Mouse (Mus musculus): ENCODE data around the gene Ralb. TPM values are rescaled to one million over a fixed set of nuclear protein-coding genes. Genes with fewer than 3 reads are reported as not detected.
A peak's percentile ranks its signal among the peaks of the same experiment; 100 is the strongest.

Gene Ralb
- polyA plus RNA-seq, 1 experiment = 54.6 TPM

DNA sequence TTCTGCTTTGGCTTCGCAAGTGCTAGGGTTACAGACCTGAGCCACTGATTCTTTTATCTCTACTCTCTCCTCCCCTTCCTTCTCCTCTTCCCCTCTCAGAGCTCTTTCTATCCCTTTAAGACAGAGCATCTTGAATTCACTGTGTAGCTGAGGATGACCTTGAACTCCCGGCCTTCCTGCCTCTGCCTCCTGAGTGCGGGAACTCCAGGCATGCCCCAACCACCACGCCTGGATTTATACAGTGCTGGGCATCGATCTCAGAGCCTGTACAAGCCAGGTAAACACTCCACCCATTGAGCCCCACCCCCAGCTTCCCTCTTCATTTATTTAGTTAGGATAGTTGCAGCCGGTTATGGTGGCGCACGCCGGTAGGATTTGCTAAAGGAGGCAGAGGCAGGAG is 61.7 kb downstream of the Ralb start:
- Histone ChIP-seq H3K27ac (ENCODE audit: insufficient read depth, low read depth, low read length) (no peak overlapping the region), H3K36me3 (ENCODE audit: control insufficient read depth, insufficient read depth, low read length) (no peaks in the 10 kb centered on the region), H3K4me1 (ENCODE audit: control insufficient read depth, insufficient read depth, low read length) (no peaks in the 10 kb centered on the region), H3K27me3 (replicated peaks; ENCODE audit: control insufficient read depth, insufficient read depth, low read length) (no peaks in the 10 kb centered on the region), H3K4me3 (ENCODE audit: insufficient read depth, low read depth, low read length) (no peak overlapping the region)
- WGBS = 89% methylated on average over 9 of the region's 9 CpGs
- no peak for TF ChIP-seq CTCF (conservative IDR thresholded peaks at IDR 0.05; ENCODE audit: insufficient read depth, insufficient read length, low read depth, low read length)
- TF ChIP-seq POLR2A (IDR thresholded peaks at IDR 0.05; ENCODE audit: low read depth, low read length) = no peak
- no peak for DNase-seq

- no peaks in the 10 kb centered on the region for H3K36me3 ChIP-seq (ENCODE audit: control insufficient read depth, insufficient read depth, low read length)
- no peak for DNase-seq
- no peaks in the 10 kb centered on the region for H3K27me3 ChIP-seq (replicated peaks; ENCODE audit: control insufficient read depth, insufficient read depth, low read length)
- H3K4me1 ChIP-seq (ENCODE audit: control insufficient read depth, insufficient read depth, low read length) = no peaks in the 10 kb centered on the region
- TF ChIP-seq POLR2A (IDR thresholded peaks at IDR 0.05; ENCODE audit: low read depth, low read length) (no peak), CTCF (conservative IDR thresholded peaks at IDR 0.05; ENCODE audit: insufficient read depth, insufficient read length, low read depth, low read length) (no peak)
- no peak overlapping the region for H3K4me3 ChIP-seq (ENCODE audit: insufficient read depth, low read depth, low read length)
- no peak overlapping the region for H3K27ac ChIP-seq (ENCODE audit: insufficient read depth, low read depth, low read length)
- WGBS = 92% methylated on average over 9 of the region's 9 CpGs
Measured at GRCm38 (mm10) chr1:119438105-119438637, 66.4 kb downstream of the Ralb start.

- no peaks in the 10 kb centered on the region for H3K4me1 ChIP-seq (ENCODE audit: control insufficient read depth, insufficient read depth, low read length)
- no peak overlapping the region for H3K27ac ChIP-seq (ENCODE audit: insufficient read depth, low read depth, low read length)
- TF ChIP-seq POLR2A (IDR thresholded peaks at IDR 0.05; ENCODE audit: low read depth, low read length) (no peak), CTCF (conservative IDR thresholded peaks at IDR 0.05; ENCODE audit: insufficient read depth, insufficient read length, low read depth, low read length) (no peak)
- DNase-seq = no peak
- no peaks in the 10 kb centered on the region for H3K27me3 ChIP-seq (replicated peaks; ENCODE audit: control insufficient read depth, insufficient read depth, low read length)
- WGBS = 74% methylated on average over 6 of the region's 6 CpGs
- H3K36me3 ChIP-seq (ENCODE audit: control insufficient read depth, insufficient read depth, low read length) = no peaks in the 10 kb centered on the region
- no peak overlapping the region for H3K4me3 ChIP-seq (ENCODE audit: insufficient read depth, low read depth, low read length)
Measured at GRCm38 (mm10) chr1:119437401-119437800, 67.2 kb downstream of the Ralb start.

- H3K27me3 ChIP-seq (replicated peaks; ENCODE audit: control insufficient read depth, insufficient read depth, low read length) = no peaks in the 10 kb centered on the region
- WGBS = 32% methylated on average over 6 of the region's 6 CpGs
- H3K36me3 ChIP-seq (ENCODE audit: control insufficient read depth, insufficient read depth, low read length) = no peaks in the 10 kb centered on the region
- H3K4me1 ChIP-seq (ENCODE audit: control insufficient read depth, insufficient read depth, low read length) = no peaks in the 10 kb centered on the region
- no peak for DNase-seq
- H3K4me3 ChIP-seq (ENCODE audit: insufficient read depth, low read depth, low read length) = no peak overlapping the region
- H3K27ac ChIP-seq (ENCODE audit: insufficient read depth, low read depth, low read length) = no peak overlapping the region
- no peak for TF ChIP-seq POLR2A (IDR thresholded peaks at IDR 0.05; ENCODE audit: low read depth, low read length)
- TF ChIP-seq CTCF (conservative IDR thresholded peaks at IDR 0.05; ENCODE audit: insufficient read depth, insufficient read length, low read depth, low read length) = no peak
Measured at GRCm38 (mm10) chr1:119424141-119424860, 80.3 kb downstream of the Ralb start.

- Histone ChIP-seq H3K27ac (ENCODE audit: insufficient read depth, low read depth, low read length) (no peak overlapping the region), H3K4me3 (ENCODE audit: insufficient read depth, low read depth, low read length) (no peak overlapping the region), H3K4me1 (ENCODE audit: control insufficient read depth, insufficient read depth, low read length) (no peaks in the 10 kb centered on the region), H3K36me3 (ENCODE audit: control insufficient read depth, insufficient read depth, low read length) (no peaks in the 10 kb centered on the region), H3K27me3 (replicated peaks; ENCODE audit: control insufficient read depth, insufficient read depth, low read length) (no peaks in the 10 kb centered on the region)
- DNase-seq = peak; percentile 48
- TF ChIP-seq CTCF (conservative IDR thresholded peaks at IDR 0.05; ENCODE audit: insufficient read depth, insufficient read length, low read depth, low read length) = peak; percentile 69
- no peak for TF ChIP-seq POLR2A (IDR thresholded peaks at IDR 0.05; ENCODE audit: low read depth, low read length)
- 4% methylated on average over 14 of the region's 14 CpGs for WGBS
Measured at GRCm38 (mm10) chr1:119423510-119423909, 81.1 kb downstream of the Ralb start.

DNA sequence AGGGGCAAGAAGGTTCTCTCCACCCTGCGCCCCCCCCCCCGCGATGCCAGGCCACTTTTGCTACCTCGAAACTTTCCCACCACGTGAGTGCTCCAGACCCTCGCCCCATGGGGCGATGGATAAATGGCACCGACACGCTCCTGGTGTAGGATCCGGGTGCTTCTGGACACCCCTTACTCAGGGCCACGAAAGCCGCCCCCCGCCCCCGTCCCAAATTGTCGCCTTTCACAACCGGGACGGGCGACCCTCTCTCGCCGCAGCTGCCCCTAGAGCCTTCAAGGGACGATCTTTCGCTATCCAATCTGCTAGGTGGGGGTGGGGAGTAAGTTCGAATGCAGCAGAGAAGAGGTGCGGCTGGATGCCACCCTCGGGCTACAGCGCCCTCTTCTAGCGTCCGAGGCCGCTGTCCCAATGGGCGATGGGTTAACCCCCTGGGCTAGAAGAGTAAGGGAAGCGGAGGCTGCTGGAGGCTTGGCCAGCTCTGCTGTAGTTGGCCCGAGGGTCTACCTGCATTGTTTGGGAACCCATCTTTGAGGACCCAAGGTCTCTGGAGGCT is 82.1 kb downstream of the Ralb start:
- WGBS = 1% methylated on average over 31 of the region's 32 CpGs
- H3K27me3 ChIP-seq (replicated peaks; ENCODE audit: control insufficient read depth, insufficient read depth, low read length) = no peaks in the 10 kb centered on the region
- no peaks in the 10 kb centered on the region for H3K4me1 ChIP-seq (ENCODE audit: control insufficient read depth, insufficient read depth, low read length)
- H3K27ac ChIP-seq (ENCODE audit: insufficient read depth, low read depth, low read length) = no peak overlapping the region
- no peaks in the 10 kb centered on the region for H3K36me3 ChIP-seq (ENCODE audit: control insufficient read depth, insufficient read depth, low read length)
- DNase-seq = no peak
- peak overlapping the region; percentile 53; the same call in 1 of the 2 replicates for H3K4me3 ChIP-seq (ENCODE audit: insufficient read depth, low read depth, low read length)
- no peak for TF ChIP-seq POLR2A (IDR thresholded peaks at IDR 0.05; ENCODE audit: low read depth, low read length)
- no peak for TF ChIP-seq CTCF (conservative IDR thresholded peaks at IDR 0.05; ENCODE audit: insufficient read depth, insufficient read length, low read depth, low read length)

Measured in kidney, adult 2 months (tissue).